Mouse (Mus musculus) urinary bladder, postnatal 36 days (tissue): ENCODE measurements around the gene Usp19.
A peak's percentile ranks its signal among the peaks of the same experiment; 100 is the strongest.

Source experiments
- DNase-seq, 2 experiments: peaks; one replicate each; pipeline ENCODE4 v3.0.0; 2022; ENCODE audit warnings: low spot score in 2 of 2, mixed read lengths in 1 of 2

Usp19 gene

GRCm38 (mm10) chr9:108469430-108469829, 21.0 kb upstream of the Usp19 start:
- no peak for DNase-seq

GRCm38 (mm10) chr9:108469845-108470244, 20.6 kb upstream of the Usp19 start:
- DNase-seq, result no peak

GRCm38 (mm10) chr9:108474528-108474927, 15.9 kb upstream of the Usp19 start:
- no peak for DNase-seq

GRCm38 (mm10) chr9:108478638-108479156, 11.7 kb upstream of the Usp19 start:
- DNase-seq, result peak; percentile 79 to 82

GRCm38 (mm10) chr9:108479241-108479640, 11.2 kb upstream of the Usp19 start:
- peak in 1 of 2 experiments; percentile 30 for DNase-seq

GRCm38 (mm10) chr9:108479721-108480351, 10.6 kb upstream of the Usp19 start, which contains the start of gene Lamb2:
Lamb2 (plus strand) TSS chr9:108479736.
- peak in 1 of 2 experiments; percentile 35 for DNase-seq

GRCm38 (mm10) chr9:108480813-108481519, 9.4 kb upstream of the Usp19 start:
- DNase-seq, result no peak

GRCm38 (mm10) chr9:108481520-108482210, 8.7 kb upstream of the Usp19 start:
- DNase-seq, result no peak

- no peak for DNase-seq
Observed at GRCm38 (mm10) chr9:108483051-108483790, 7.2 kb upstream of the Usp19 start.

GRCm38 (mm10) chr9:108484021-108484420, 6.4 kb upstream of the Usp19 start:
- DNase-seq, result no peak

- no peak for DNase-seq
Observed at GRCm38 (mm10) chr9:108485301-108485875, 5.0 kb upstream of the Usp19 start.

- no peak for DNase-seq
Observed at GRCm38 (mm10) chr9:108486973-108487530, 3.4 kb upstream of the Usp19 start.

GRCm38 (mm10) chr9:108488403-108488802, 2.0 kb upstream of the Usp19 start:
- DNase-seq, result no peak

GRCm38 (mm10) chr9:108489215-108489614, 1.2 kb upstream of the Usp19 start:
- no peak for DNase-seq

GRCm38 (mm10) chr9:108489702-108490558, 472 bp upstream of the Usp19 start:
- no peak for DNase-seq

GRCm38 (mm10) chr9:108491286-108491580, 831 bp downstream of the Usp19 start:
- no peak for DNase-seq

GRCm38 (mm10) chr9:108492043-108492750, 1.8 kb downstream of the Usp19 start:
- peak in 1 of 2 experiments; percentile 49 for DNase-seq

- no peak for DNase-seq
Observed at GRCm38 (mm10) chr9:108493246-108493645, 2.8 kb downstream of the Usp19 start.

- DNase-seq, result no peak
Observed at GRCm38 (mm10) chr9:108494146-108494825, 3.9 kb downstream of the Usp19 start.
